ENCODE assay signal across 18 mouse cellular contexts in genomic region chr16:22236814-22237213, GRCm38 (mm10). TPM values are rescaled to one million over a fixed set of nuclear protein-coding genes. Genes with fewer than 3 reads are reported as not detected.
A peak's percentile ranks its signal among the peaks of the same experiment; 100 is the strongest.
DNase-seq lines count a peak whose midpoint lies in the region; ATAC-seq and TF ChIP-seq lines count a peak whose summit lies in the region.
"Had no signal": no experiment of that assay in that cellular context is flagged by ENCODE, and none has a peak within 500 bp of the region (broad histone marks: within the 10 kb centered on the region; RNA-seq: fewer than 3 reads in every experiment).

No protein-coding gene starts in this region.

- no peaks in the 10 kb centered on the region for H3K4me1 ChIP-seq in heart, postnatal 0 days (ENCODE audit: control insufficient read depth, insufficient read depth)
- H3K4me1 ChIP-seq in heart, embryonic 12.5 days (replicated peaks): no peaks in the 10 kb centered on the region
- no peaks in the 10 kb centered on the region for H3K4me1 ChIP-seq in lung, embryonic 14.5 days (ENCODE audit: insufficient read depth)
- no peaks in the 10 kb centered on the region for H3K4me1 ChIP-seq in ES-Bruce4 (ENCODE audit: control insufficient read depth, insufficient read depth, low read length)
- no peaks in the 10 kb centered on the region for H3K4me1 ChIP-seq in bone marrow, adult 2 months (ENCODE audit: control insufficient read depth, insufficient read depth, low read length)
- H3K4me1 ChIP-seq: limb, embryonic 13.5 days; stomach, embryonic 15.5 days had no signal

- no peak for ATAC-seq in heart, postnatal 0 days (ENCODE audit: insufficient read depth, low read depth)
- ATAC-seq in heart, embryonic 12.5 days (ENCODE audit: insufficient number of reproducible peaks, low FRiP score): no peak
- no peak for ATAC-seq in lung, embryonic 14.5 days (ENCODE audit: insufficient read depth)
- no peak for ATAC-seq in CD4-positive, CD25-positive, alpha-beta regulatory T cell, adult 4 months

- no peak for DNase-seq in heart, postnatal 0 days (ENCODE audit: low spot score)
- DNase-seq in lung, embryonic 14.5 days: no peak
- no peak for DNase-seq in lung, postnatal 36 days
- no peak for DNase-seq in left cerebral cortex, postnatal 25 days (ENCODE audit: low spot score in 2 of 2)
- DNase-seq: cerebellum, adult 11-12 months; heart, adult 18-20 months; heart, postnatal 10 days; kidney, adult 9 months; lung, postnatal 10 days; retina, postnatal 1 day had no signal

- TF ChIP-seq POLR2A in ES-Bruce4 (IDR thresholded peaks at IDR 0.05; ENCODE audit: insufficient read depth, low read length): no peak
- TF ChIP-seq POLR2A in bone marrow, adult 2 months (IDR thresholded peaks at IDR 0.05; ENCODE audit: borderline replicate concordance, control insufficient read depth, low read depth, low read length): no peak

- H3K9ac ChIP-seq in heart, postnatal 0 days (replicated peaks; ENCODE audit: low read depth, low read length): no peak overlapping the region
- H3K9ac ChIP-seq in heart, embryonic 12.5 days: no peak overlapping the region
- no peak overlapping the region for H3K9ac ChIP-seq in lung, embryonic 14.5 days
- no peak overlapping the region for H3K9ac ChIP-seq in ES-Bruce4 (ENCODE audit: low read depth, poor library complexity, severe bottlenecking)
- H3K9ac ChIP-seq: hindbrain, embryonic 14.5 days; limb, embryonic 13.5 days; stomach, embryonic 15.5 days had no signal

- H3K4me2 ChIP-seq in heart, postnatal 0 days (ENCODE audit: low read depth, low read length): no peak overlapping the region
- no peak overlapping the region for H3K4me2 ChIP-seq in heart, embryonic 12.5 days
- H3K4me2 ChIP-seq in lung, embryonic 14.5 days: no peak overlapping the region
- H3K4me2 ChIP-seq: hindbrain, embryonic 14.5 days; limb, embryonic 13.5 days; stomach, embryonic 15.5 days had no signal

- no peak overlapping the region for H3K4me3 ChIP-seq in heart, postnatal 0 days (ENCODE audit: low read depth, low read length)
- no peak overlapping the region for H3K4me3 ChIP-seq in heart, embryonic 12.5 days
- H3K4me3 ChIP-seq in lung, embryonic 14.5 days (ENCODE audit: low read depth, low read length): no peak overlapping the region
- H3K4me3 ChIP-seq in ES-Bruce4 (ENCODE audit: low read depth, low read length): no peak overlapping the region
- H3K4me3 ChIP-seq in bone marrow, adult 2 months (replicated peaks; ENCODE audit: control insufficient read depth, low read depth, low read length): no peak overlapping the region
- H3K4me3 ChIP-seq: forebrain, embryonic 10.5 days; limb, embryonic 13.5 days; stomach, embryonic 15.5 days had no signal

- 92% methylated on average over 16 of the region's 16 CpGs for WGBS in heart, postnatal 0 days
- 86% methylated on average over 16 of the region's 16 CpGs for WGBS in heart, embryonic 12.5 days
- WGBS in lung, embryonic 14.5 days: 88% methylated on average over 16 of the region's 16 CpGs
- WGBS in bone marrow, adult 2 months: 89% methylated on average over 16 of the region's 16 CpGs

- TF ChIP-seq CTCF in heart, postnatal 0 days (IDR thresholded peaks at IDR 0.05; ENCODE audit: low read depth): 0 out of 2 replicates have a peak, but pooled peaks have one; percentile 7
- TF ChIP-seq CTCF in lung, embryonic 14.5 days (IDR thresholded peaks at IDR 0.05; ENCODE audit: low read depth): peak; percentile 41
- peak; percentile 36 for TF ChIP-seq CTCF in ES-Bruce4 (IDR thresholded peaks at IDR 0.05; ENCODE audit: low read depth, low read length)
- peak; percentile 29; the same call in 1 of the 2 replicates for TF ChIP-seq CTCF in bone marrow, adult 2 months (IDR thresholded peaks at IDR 0.05; ENCODE audit: control insufficient read depth, insufficient read depth, low read length)

- TF ChIP-seq EP300 in heart, postnatal 0 days (IDR thresholded peaks at IDR 0.05; ENCODE audit: low read depth): no peak
- TF ChIP-seq EP300 in ES-Bruce4 (IDR thresholded peaks at IDR 0.05; ENCODE audit: insufficient read depth, low read depth, low read length): no peak

- H3K27me3 ChIP-seq in heart, postnatal 0 days (ENCODE audit: control insufficient read depth, insufficient read depth, low read length): no peaks in the 10 kb centered on the region
- H3K27me3 ChIP-seq in heart, embryonic 12.5 days (replicated peaks): no peaks in the 10 kb centered on the region
- no peaks in the 10 kb centered on the region for H3K27me3 ChIP-seq in lung, embryonic 14.5 days (ENCODE audit: insufficient read depth, low read length)
- H3K27me3 ChIP-seq in ES-Bruce4 (ENCODE audit: control insufficient read depth, insufficient read depth, low read length, poor library complexity, severe bottlenecking): no peaks in the 10 kb centered on the region
- H3K27me3 ChIP-seq: limb, embryonic 13.5 days; stomach, embryonic 15.5 days had no signal

- no peak overlapping the region for H3K27ac ChIP-seq in heart, postnatal 0 days (ENCODE audit: low read depth)
- no peak overlapping the region for H3K27ac ChIP-seq in heart, embryonic 12.5 days (ENCODE audit: poor library complexity, severe bottlenecking)
- H3K27ac ChIP-seq in lung, embryonic 14.5 days (ENCODE audit: low read depth): no peak overlapping the region
- H3K27ac ChIP-seq in ES-Bruce4 (ENCODE audit: insufficient read depth, low read length): no peak overlapping the region
- no peak overlapping the region for H3K27ac ChIP-seq in bone marrow, adult 2 months (ENCODE audit: control insufficient read depth, insufficient read depth, low read depth, low read length, poor library complexity)
- H3K27ac ChIP-seq: forebrain, embryonic 10.5 days; hindbrain, embryonic 14.5 days; limb, embryonic 13.5 days; stomach, embryonic 15.5 days had no signal

- peaks cover 17% of the 10 kb centered on the region for H3K36me3 ChIP-seq in heart, postnatal 0 days (replicated peaks; ENCODE audit: control insufficient read depth, insufficient read depth, low read length)
- peaks cover 34% of the 10 kb centered on the region for H3K36me3 ChIP-seq in heart, embryonic 12.5 days
- H3K36me3 ChIP-seq in lung, embryonic 14.5 days (ENCODE audit: insufficient read depth): peaks cover 22% of the 10 kb centered on the region
- H3K36me3 ChIP-seq in ES-Bruce4 (ENCODE audit: control insufficient read depth, insufficient read depth, low read length, poor library complexity, severe bottlenecking): peaks cover under 1% of the 10 kb centered on the region; the same call in 1 of the 2 replicates

- no peaks in the 10 kb centered on the region for H3K9me3 ChIP-seq in heart, postnatal 0 days (replicated peaks; ENCODE audit: control insufficient read depth, low read length)
- no peaks in the 10 kb centered on the region for H3K9me3 ChIP-seq in heart, embryonic 12.5 days (replicated peaks)
- no peaks in the 10 kb centered on the region for H3K9me3 ChIP-seq in lung, embryonic 14.5 days (ENCODE audit: low read depth, low read length)
- no peaks in the 10 kb centered on the region for H3K9me3 ChIP-seq in ES-Bruce4 (replicated peaks; ENCODE audit: control insufficient read depth, insufficient read depth, low read length, poor library complexity, severe bottlenecking)
- H3K9me3 ChIP-seq: forebrain, embryonic 10.5 days; limb, embryonic 13.5 days; stomach, embryonic 15.5 days had no signal

- intact Hi-C loops in left cerebral cortex, postnatal 25 days (cut with DNase I): loop anchor here (10.0 kb wide), 1 partner anchor 402 kb away; no protein-coding TSS in a partner anchor

RNA-seq across cellular contexts. Expression of gene Tra2b, which starts 29.0 kb away (rescaled TPM):
- total RNA-seq in heart, postnatal 0 days (2014; rRNA removed; ENCODE audit: low replicate concordance): 56.7 and 97.9 TPM in 2 replicates
- 123 and 125 TPM in 2 replicates for polyA plus RNA-seq in heart, postnatal 0 days (2015; fragmentation: Nextera tagmentation; extraction: Ambion mirVana)
- polyA plus RNA-seq in heart, embryonic 12.5 days (2016; fragmentation: Nextera tagmentation; extraction: Ambion mirVana): 236 and 251 TPM in 2 replicates
- polyA plus RNA-seq in lung, embryonic 14.5 days (2014; fragmentation: Nextera tagmentation; extraction: Ambion mirVana): 415 and 429 TPM in 2 replicates
- 380 and 381 TPM in 2 replicates for polyA plus RNA-seq in ES-Bruce4 (2011; ENCODE audit: insufficient read depth, insufficient read length, low read depth, missing spikeins)
- polyA plus RNA-seq in bone marrow, adult 2 months (2011; ENCODE audit: insufficient read depth, insufficient read length, low replicate concordance, missing spikeins): 105 and 128 TPM in 2 replicates
- 100 to 1,000 TPM; 457 to 480 TPM for polyA plus RNA-seq in CD4-positive, CD25-positive, alpha-beta regulatory T cell, adult 4 months (2017; shearing (Covaris generic))
- 10 to 100 TPM; 67.3 to 78.7 TPM for total RNA-seq in left cerebral cortex, postnatal 25 days (2021)
